Mouse (Mus musculus) CD4-positive, CD25-positive, alpha-beta regulatory T cell, adult 2 months (primary cell): ENCODE measurements around the gene Islr.

ENCODE experiments used
- DNase-seq: peaks from one replicate; pipeline ENCODE4 v3.0.0-alpha.2; 2012; ENCODE audit warnings: low read depth, low spot score

Gene Islr

GRCm38 (mm10) chr9:58196610-58197567 is 7.2 kb downstream of the Islr start:
- DNase-seq: no peak

GRCm38 (mm10) chr9:58196141-58196540 is 8.0 kb downstream of the Islr start:
- no peak for DNase-seq

DNA sequence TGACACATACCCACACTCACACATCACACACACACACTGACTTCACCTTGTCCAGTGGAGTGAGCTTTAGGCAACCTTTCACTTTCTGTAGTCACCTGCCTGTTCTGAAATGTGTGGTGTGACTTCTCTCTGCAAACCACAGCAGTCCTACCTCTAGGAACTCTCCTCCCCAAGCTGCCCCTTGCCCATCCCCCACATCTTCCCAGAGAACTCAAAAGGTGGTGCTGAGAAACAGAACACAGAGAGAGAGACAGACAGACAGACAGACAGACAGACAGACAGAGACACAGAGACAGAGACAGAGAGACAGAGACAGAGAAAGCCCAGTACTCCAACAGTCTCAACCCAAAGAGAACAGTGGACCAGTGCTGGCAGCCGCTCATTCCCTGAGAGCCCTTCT is 8.4 kb downstream of the Islr start:
- DNase-seq: no peak

DNA sequence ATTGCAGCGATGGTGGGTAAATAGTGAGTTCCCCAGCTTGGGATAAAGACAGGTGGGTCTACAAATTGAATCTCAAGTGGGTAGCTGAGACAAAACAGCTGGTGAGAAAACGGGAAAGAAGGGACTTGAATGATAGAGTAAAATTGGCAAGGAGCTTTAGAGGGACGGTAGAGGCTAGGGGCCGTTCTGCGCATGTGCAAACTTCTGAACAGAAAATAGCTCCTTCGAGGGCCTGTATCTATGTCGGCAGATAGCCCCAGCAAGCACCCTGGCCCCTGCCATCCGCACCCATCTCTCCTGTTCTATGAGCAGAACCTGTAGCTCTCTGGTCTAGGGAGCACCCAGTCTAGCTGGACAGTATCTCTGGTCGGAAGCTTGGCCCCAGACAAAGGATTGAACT is 9.9 kb downstream of the Islr start:
- DNase-seq: no peak

DNA sequence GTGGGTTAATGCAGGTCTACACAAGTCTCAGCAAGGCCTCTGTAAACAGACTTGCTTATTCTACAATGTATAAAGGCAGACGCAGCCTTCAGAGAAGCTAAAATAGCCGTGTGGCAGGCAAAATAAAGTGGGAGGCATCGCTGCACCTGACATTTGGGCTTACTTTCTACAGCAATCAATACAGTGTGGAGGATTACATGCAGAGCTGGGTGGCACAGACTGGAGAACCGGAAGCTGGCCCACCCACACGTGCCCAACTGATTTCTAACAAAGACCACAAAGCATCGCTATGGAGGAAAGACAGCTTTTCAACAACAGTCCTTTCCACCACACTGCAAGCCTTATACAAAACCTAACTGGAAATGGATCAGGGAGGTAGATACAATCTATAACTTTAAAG is 19.6 kb downstream of the Islr start:
- DNase-seq: no peak

DNA sequence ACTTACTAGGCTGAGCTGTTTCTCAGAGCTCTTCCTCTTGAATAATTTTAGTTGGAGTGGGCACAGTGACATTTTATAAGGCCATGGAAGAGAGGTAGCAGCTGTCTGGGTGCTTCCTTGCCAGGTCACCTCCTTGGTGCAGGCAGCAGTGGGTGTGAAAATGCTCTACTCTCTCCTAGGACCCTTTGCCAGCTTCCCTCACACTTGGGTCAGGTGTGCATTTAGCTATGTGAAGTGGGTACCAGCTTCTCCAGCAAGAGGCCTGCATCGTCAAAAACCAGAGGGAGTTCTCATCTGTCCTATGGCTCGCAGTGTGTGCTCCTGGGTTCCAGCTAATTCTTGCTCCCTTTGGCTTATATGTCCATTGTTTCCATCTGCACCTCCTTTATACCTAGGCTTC is 24.7 kb downstream of the Islr start:
- DNase-seq: no peak

DNA sequence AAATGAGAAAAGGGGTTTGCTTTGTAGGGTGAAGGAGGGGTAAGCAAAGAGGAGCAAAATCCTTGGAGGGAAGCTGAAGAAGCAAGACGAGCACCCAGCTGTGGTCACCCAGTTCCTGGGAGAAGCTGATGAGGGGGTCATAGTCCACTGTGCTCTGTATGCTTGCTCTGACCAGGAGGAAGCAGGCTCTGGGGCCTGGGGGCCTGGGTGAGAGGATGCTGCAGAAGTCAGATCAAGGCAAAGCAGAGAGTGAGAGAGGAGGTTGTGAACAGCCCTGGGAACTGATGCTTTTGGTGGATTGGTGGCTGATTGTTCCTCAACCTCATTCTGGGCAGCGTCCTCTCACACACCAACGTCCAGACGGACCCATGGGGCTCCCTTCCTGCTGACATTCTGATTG is 26.9 kb downstream of the Islr start:
- no peak for DNase-seq

DNA sequence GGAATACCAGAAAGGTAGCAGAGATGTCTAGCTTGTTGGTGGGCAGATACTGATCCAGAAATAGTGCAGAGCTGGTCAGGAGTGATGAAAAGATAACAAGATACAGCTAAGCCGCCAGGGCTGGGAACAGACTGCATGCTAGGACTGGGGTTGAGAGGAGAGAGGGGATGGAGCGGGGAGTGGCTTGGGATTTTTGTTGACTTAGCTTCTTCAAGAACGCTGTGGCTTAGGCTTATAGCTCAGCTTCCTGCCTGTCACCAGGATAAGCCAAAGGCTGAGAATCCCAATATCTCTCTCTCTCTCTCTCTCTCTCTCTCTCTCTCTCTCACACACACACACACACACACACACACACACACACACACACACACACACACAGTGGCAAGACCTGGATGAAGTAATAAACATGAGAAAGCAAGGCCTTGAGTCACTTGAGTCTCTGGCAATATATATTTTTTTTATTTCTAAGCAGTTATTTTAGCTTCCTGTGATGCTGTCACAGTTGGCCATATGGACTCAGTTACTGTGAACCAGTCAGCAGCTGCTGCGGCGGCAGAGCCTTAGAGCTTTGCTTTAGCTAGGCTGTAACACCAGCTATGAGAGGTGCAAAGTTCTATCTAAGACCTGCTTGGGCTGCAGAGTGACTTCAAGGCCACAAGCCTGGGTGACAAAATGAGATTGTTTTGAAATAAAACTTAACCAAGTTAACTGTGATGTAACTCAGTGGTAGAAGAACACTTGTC is 28.2 kb downstream of the Islr start:
- no peak for DNase-seq

DNA sequence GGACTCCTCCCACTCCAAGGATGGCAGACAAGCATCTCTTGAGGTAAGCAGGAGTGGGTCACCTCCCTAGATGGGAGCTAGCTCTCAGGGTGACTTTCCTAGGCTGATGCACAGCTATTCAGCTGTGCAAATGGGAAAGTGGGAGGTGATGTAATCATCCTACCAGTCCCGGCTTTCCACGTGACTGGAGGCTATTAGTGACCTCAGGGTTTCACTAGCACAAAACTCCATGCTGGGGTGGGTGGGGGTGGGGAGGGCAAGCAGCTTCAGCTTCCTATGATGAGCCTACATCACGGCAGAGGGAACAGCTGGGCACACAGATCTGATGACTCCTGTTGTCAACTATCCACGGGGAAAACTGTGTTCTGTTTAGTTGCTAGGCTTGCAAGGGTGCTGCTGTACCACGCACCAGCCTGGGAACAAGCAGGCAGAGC is 29.3 kb downstream of the Islr start:
- no peak for DNase-seq

DNA sequence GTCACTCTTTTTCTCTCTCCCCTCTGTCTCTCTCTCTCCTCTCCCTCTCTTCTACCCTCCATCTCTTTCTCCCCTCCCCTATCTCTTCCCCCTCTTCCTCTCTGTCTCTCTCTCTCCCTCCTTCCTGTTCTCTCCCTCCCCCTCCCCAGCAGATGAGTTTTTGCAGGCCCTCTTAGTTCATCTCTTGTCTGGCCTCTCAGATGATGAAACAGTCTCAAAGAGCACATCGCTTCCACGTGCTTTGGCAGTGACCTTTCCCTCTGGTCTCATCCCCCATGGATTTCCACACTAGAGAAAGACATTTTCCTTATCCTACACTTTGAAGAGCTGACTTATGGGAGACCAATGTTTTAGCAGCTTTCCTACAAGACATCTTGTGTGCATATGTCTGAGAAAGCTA is 31.2 kb downstream of the Islr start:
- no peak for DNase-seq

- no peak for DNase-seq
Measured at GRCm38 (mm10) chr9:58169426-58169825, 34.7 kb downstream of the Islr start.

- no peak for DNase-seq
Measured at GRCm38 (mm10) chr9:58168880-58169279, 35.2 kb downstream of the Islr start.

DNA sequence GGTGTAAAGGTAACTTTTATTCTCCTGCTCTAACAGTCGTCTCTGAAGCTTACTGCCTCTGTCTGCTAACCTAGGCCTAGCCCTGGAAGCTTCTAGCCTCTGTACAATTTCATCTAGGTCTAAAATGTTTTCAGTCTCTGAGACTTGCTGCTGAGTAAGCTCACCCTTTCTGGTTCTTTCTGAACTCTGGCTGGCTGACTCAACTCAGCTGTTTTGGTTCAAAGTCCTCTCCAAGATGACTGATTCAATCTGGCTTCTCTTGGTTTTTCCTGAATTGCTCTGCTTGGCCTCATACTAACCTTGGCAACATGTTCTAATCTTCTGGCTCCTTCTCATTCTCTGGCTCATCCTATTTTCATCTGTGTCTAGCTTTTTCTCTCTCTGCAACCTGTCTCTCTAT is 38.3 kb downstream of the Islr start:
- DNase-seq: no peak

- DNase-seq: no peak
Measured at GRCm38 (mm10) chr9:58163146-58163545, 41.0 kb downstream of the Islr start.

DNA sequence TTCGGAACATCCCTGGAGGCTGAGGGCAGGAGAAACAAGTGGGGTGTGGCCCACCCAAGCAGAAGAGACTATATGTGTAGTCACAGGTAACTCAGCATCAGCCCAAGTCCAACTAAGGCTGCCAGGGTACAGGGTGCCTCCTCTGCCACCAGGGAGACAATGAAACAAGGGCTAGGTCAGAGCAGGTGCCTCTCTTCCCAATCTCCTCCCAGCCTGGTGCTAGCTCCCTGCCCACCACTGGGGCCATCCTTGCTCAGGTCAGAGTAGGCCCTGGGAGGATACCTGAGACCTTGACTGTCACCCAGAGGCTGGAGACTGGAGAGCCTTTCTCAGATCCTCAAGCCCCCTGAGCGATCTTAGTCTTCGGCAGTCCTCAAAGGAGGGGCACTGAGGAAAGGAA is 41.9 kb downstream of the Islr start:
- no peak for DNase-seq

DNA sequence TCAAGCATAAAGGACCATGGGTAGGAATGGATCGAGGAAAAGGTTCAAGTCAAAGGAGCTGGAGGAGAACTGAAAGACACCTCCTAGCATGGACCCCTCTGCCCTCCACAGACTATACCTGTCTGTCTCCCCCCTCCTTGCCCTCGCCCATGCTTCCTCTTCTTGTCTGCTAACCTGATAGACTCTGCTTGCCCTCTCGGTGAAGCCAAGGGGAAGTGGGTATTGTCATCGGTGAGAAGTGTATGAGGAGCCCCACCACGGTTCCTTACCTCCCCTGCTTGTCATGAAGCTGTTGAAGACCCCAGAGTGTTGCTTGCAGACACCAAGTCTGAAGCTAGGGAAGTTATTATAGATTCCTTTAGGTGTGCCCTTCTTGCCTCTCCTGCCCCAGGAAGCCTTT is 43.8 kb downstream of the Islr start:
- DNase-seq: no peak

DNA sequence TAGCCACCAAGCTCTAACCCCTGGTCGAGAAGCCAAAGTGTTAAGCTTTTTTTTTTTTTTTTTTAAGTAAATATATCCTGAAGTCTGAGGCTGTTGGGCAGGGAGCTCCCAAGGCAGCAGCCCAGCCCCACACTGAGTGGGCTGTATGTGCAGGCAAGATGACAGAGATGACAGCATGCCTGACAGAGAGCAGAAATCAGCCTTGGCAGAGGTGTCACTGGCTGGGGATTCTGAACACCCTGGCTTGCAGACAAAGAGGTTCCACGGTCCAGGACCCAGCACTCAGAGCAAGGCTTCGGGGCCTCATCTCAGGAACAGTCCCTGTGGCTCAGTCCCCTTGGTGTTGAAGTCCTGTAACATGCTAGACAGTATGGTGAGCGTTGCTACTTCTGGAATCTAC is 44.3 kb downstream of the Islr start:
- no peak for DNase-seq

GRCm38 (mm10) chr9:58158541-58159311 is 45.4 kb downstream of the Islr start:
- DNase-seq: no peak

GRCm38 (mm10) chr9:58157838-58158237 is 46.3 kb downstream of the Islr start:
- DNase-seq: no peak

DNA sequence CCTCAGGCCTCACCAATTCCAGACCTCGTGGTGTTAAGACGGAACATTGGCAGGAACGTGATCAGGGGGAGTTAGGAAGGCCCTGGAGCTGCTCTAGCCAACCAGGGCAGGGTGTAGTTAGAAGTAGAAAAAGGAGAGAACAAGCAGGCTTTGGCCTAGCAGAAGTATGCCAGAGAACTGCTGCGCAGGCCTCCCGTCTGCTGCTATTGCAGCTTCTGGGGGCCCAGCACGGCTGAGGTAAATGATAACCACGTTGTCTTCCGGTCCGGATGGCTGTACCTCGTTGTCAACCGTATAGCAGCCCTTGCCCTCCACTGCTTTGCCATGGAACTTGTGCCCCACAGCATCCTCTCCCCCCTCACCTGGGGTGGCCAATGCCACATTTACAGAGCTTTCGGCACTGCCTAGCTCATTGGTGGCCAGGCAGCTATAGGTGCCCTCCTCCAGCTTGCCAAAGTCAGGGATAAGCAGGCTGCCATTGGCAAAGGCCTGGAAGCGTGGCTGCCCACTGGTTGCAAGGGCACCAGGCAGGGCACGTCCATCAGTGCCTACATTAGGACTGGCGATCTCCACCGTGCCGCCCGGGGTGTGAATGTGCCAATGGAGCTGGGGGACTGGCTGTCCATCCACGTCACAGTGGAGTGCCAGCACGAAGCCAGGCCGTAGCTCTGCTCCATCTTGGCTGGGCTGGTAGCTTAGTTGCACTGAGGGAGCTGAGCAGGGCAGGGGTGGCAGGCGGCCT is 47.1 kb downstream of the Islr start:
- no peak for DNase-seq

GRCm38 (mm10) chr9:58155366-58155765 is 48.7 kb downstream of the Islr start:
- DNase-seq: no peak
